Mouse (Mus musculus) gastrocnemius, postnatal 25 days (tissue): ENCODE measurements at regions not wholly inside any gene's neighbourhood (a gene's known extent, or its start where the extent isn't known, plus 50 kb on each side); places are given as distances from the start of the nearest gene placed in this dataset.

ENCODE experiments used
- DNase-seq: peaks from one replicate; pipeline ENCODE4 v3.0.0; 2022

- no peak for DNase-seq
Observed at GRCm38 (mm10) chr19:32881443-32881842, 124.1 kb downstream of the Pten start.

- no peak for DNase-seq
Observed at GRCm38 (mm10) chr19:32884279-32884678, 127.0 kb downstream of the Pten start.

- no peak for DNase-seq
Observed at GRCm38 (mm10) chr19:32885481-32886131, 128.3 kb downstream of the Pten start.

DNA sequence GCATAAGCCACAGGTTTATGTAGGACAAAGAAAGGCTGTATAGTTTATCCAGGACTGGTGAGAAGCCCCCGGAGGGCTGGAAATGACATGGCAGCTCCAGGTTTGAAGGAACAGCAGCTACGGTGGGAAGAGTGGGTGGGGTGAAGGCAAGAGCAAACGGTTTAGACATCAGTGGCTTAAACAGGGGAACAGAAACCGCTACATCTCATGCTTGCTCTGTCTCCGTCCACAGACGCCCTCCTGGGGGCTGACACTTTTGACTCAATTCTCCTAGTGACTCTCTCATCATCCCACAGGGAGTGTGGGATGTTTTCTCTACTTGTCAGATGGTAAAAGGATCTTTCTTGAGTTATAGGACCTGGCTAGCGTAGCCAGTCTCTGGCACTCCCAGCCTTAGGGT is 129.9 kb downstream of the Pten start:
- DNase-seq = peak; percentile 20

GRCm38 (mm10) chr19:32888616-32889305 is 131.5 kb downstream of the Pten start:
- DNase-seq = no peak

DNA sequence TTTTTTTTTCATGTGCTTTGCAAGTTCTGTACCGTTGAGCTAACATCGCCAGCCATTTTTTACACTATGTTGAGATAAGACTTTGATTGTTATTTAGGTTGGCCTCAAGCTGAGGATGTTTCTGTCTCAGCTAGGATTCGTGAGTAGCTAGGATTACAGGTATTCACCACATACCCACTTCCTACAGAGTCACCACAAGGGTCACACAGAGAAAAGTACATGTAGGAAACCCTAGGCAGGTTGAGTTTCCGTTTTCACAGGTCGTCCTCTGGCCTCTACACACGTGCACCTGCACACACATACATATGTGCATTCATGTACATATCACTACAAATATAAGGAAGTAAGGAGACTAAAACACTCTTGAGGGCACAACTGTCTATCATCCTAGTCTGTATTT is 133.5 kb downstream of the Pten start:
- DNase-seq = no peak

DNA sequence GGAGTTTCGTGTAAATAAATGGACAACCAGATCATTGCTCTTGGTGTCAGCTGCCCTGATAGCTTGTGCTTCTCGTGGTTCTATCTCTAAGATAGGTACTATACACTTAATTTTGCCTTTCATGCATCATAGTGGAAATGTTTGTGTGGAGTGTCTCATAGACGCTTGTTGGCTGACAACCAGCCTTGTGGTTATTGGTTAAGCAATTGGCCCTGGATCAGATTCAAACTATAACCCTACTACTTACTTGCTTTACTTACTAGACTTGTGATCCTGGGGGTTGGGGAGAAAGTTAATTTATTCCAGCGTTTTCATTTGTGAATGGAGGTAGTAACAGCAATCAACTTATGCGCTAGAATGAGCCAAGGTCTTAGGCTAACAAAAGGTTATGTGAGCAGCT is 135.2 kb downstream of the Pten start:
- DNase-seq = no peak

- peak; percentile 57 for DNase-seq
Observed at GRCm38 (mm10) chr19:32903454-32904108, 146.3 kb downstream of the Pten start.

GRCm38 (mm10) chr19:32904517-32904916 is 147.2 kb downstream of the Pten start:
- DNase-seq = no peak

DNA sequence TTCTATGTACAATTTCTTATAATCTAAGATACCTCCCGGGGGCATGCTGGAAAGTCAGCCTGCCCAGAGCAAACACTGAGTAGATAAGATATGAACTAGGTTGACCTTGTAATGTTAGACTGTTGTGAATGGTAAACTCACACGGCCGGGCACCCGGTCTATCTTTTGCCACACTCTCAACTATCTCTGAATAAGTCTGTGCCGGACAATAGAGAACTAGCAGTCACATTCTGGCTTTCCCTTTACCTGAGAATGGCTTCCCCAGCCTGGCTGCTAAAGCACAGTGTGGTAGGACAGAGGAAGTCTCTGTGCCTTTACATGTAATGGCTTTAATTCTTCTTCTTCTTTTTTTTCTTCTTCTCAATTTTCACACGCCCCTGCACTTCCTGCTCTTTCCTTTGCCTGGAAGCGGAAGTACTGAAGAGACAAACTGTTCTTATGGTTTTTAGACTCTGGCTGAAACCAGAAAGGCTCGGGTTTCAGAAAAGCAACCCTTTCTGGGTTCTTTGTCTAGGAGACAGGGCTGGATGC is 148.7 kb downstream of the Pten start:
- no peak for DNase-seq

GRCm38 (mm10) chr19:32906820-32907219 is 149.5 kb downstream of the Pten start:
- peak; percentile 15 for DNase-seq

GRCm38 (mm10) chr19:32910050-32910462 is 152.8 kb downstream of the Pten start:
- DNase-seq = no peak

- no peak for DNase-seq
Observed at GRCm38 (mm10) chr19:32912323-32912722, 155.0 kb downstream of the Pten start.

DNA sequence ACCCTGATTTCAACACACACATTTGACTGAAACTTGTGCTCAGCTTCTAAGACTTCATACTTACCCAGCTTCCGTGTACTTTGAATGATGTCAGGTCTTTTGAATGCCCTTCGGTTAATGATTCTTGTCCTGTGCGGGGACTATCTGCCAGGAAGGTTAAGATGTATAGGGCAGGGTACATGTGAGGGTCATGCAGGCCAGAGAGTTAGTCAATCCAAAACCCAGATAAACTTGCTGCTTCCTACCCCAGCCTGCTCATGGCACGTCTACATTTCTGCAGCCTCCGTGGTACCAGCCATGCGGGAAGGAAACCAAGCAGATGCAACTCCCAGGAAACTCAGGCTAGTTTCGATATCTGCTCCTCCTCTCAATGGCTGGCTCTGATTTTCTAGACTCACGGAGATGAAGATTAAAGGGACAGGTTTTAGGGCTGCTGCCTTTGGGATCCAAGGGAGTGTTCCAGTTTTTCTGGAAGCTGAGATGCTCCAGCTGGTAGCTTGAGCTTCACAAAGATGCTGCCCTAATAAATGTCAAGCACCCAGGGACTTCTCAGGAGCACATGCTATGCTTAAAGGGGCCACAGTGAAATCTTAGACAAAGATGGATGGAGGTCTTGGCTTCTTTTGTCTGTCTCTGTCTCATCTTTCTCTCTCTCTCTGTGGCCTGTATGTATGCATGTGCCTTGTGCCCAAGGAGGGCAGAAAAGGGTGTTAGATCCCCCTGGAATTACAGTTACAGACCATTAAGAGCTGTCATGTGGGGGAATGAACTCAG is 159.4 kb downstream of the Pten start:
- no peak for DNase-seq

DNA sequence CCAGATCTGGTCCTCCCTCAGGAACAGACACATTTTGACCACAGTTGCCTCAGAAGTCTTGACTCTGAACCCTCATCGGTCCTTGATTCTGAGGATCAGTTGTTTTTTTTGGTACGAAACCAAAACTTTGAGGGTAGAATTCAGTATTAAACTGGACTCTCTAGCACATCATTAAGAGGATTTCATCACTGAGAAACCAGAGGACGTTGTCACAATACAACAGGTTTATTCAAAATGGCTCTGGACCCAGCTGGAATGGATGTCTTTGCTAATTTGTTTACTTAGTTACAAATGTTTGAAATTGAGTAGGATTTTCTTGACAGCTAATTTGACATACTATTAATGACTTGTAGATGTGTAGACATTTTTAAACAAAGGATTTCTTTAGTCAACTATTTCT is 163.7 kb downstream of the Pten start:
- no peak for DNase-seq

GRCm38 (mm10) chr19:32923911-32924310 is 166.6 kb downstream of the Pten start:
- DNase-seq = no peak

DNA sequence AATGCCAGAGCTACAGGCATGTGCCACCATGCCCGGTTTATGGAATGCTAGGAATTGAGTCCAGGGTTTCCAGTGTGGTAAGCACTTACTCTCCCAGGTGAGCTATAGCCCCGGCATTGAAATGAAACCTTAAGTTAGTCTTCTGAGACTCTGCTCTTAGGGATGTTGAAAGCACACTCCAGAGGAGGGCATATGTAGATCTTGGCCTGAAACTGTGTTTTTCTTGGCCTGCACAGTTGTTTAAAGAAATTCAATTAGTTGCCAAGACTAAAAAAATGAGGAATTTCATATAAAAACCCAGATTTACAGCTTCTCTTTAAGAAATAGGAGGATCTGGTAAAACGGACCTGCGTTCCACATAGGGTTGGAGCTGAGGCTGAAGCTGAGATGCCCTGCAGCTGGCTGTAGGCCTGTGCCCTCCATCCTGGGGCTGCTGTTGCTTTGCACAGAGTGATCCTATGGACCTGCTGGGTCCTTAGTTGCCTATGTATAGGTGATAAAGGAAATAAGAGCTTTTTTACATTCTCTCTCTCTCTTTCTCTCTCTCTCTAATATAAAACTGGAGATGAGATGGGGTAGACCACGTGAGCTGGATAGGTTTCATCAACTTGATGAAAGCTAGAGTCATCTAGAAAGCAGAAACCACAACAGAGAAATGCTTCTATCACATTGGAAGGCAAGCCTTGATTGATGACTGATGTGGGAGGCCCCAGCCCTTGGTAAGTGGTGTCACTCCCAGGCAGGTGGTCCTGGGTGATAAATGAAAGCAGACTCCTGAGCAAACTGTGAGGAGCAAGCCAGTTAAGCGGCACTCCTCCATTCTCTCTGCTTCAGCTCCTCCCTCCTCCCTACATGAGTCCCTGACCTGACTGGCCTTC is 168.6 kb downstream of the Pten start:
- DNase-seq = no peak

GRCm38 (mm10) chr19:32926571-32926970 is 169.3 kb downstream of the Pten start:
- no peak for DNase-seq

- DNase-seq = no peak
Observed at GRCm38 (mm10) chr19:32933676-32934075, 176.4 kb downstream of the Pten start.

- no peak for DNase-seq
Observed at GRCm38 (mm10) chr19:32935638-32936037, 178.3 kb downstream of the Pten start.

GRCm38 (mm10) chr19:32937591-32937990 is 180.3 kb downstream of the Pten start:
- DNase-seq = no peak
